Mouse (Mus musculus) kidney, adult 8-10 months (tissue): Measurements from ENCODE around the gene Plekhg1.

Experiments used
- DNase-seq, 2 experiments: peaks; one replicate each; pipeline ENCODE4 v3.0.0; 2022

Plekhg1 gene

GRCm38 (mm10) chr10:3969026-3969425 lies 228.9 kb downstream of the Plekhg1 start:
- DNase-seq = no peak

GRCm38 (mm10) chr10:3972237-3972636 lies 232.1 kb downstream of the Plekhg1 start:
- DNase-seq = no peak

- peak; percentile 75 to 79 for DNase-seq
Measured at GRCm38 (mm10) chr10:3972981-3973588, 232.9 kb downstream of the Plekhg1 start, which contains the start of gene Mthfd1l. Gene Mthfd1l, plus strand, starts transcription at chr10:3973118.

- DNase-seq = peak; percentile 77 to 81
Measured at GRCm38 (mm10) chr10:3973589-3974070, 233.5 kb downstream of the Plekhg1 start.

- no peak for DNase-seq
Measured at GRCm38 (mm10) chr10:3974380-3974779, 234.2 kb downstream of the Plekhg1 start.

GRCm38 (mm10) chr10:3975898-3976622 lies 235.9 kb downstream of the Plekhg1 start:
- no peak for DNase-seq

GRCm38 (mm10) chr10:3976623-3977010 lies 236.5 kb downstream of the Plekhg1 start:
- DNase-seq = no peak

GRCm38 (mm10) chr10:3978326-3978725 lies 238.2 kb downstream of the Plekhg1 start:
- peak in 1 of 2 experiments; percentile 19 for DNase-seq

- DNase-seq = no peak
Measured at GRCm38 (mm10) chr10:3978792-3979488, 238.8 kb downstream of the Plekhg1 start.

- no peak for DNase-seq
Measured at GRCm38 (mm10) chr10:3980231-3980630, 240.1 kb downstream of the Plekhg1 start.

- no peak for DNase-seq
Measured at GRCm38 (mm10) chr10:3990295-3990883, 250.2 kb downstream of the Plekhg1 start.

- no peak for DNase-seq
Measured at GRCm38 (mm10) chr10:3993365-3994102, 253.4 kb downstream of the Plekhg1 start.

- no peak for DNase-seq
Measured at GRCm38 (mm10) chr10:3995277-3995676, 255.1 kb downstream of the Plekhg1 start.

- DNase-seq = peak; percentile 34 to 67
Measured at GRCm38 (mm10) chr10:3996170-3996876, 256.2 kb downstream of the Plekhg1 start.

GRCm38 (mm10) chr10:3997851-3998426 lies 257.8 kb downstream of the Plekhg1 start:
- DNase-seq = no peak

GRCm38 (mm10) chr10:4002711-4003110 lies 262.5 kb downstream of the Plekhg1 start:
- DNase-seq = no peak

- DNase-seq = no peak
Measured at GRCm38 (mm10) chr10:4005191-4005590, 265.0 kb downstream of the Plekhg1 start.

GRCm38 (mm10) chr10:4006296-4007015 lies 266.3 kb downstream of the Plekhg1 start:
- no peak for DNase-seq
